Mouse (Mus musculus): ENCODE measurements at regions not wholly inside any gene's neighbourhood (a gene's known extent, or its start where the extent isn't known, plus 50 kb on each side); places are given as distances from the start of the nearest gene placed in this dataset.

- no peak for DNase-seq (ENCODE audit: low spot score in 2 of 2)
These were observed 180.2 kb upstream of the Syt10 start for GRCm38 (mm10) chr15:90021746-90022312.

DNA sequence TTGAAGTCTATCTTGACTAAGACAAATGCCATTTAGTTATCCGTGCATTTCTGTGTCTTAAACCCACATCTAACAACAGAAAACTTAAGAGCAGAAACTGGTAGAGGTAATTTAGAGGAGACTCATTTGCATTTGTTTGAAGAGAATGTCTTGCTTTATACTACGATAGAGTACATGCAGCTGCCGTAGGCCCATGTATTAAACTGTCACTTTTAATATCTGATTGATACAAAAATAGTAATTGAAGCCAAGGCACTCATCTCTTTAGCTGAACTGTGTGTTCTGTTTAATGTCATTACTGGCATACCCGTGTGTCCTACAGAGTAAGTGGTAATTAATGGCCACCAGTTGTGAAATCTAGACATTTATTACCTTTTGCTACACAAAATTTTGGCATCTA lies 181.5 kb upstream of the Syt10 start:
- DNase-seq (ENCODE audit: low spot score in 2 of 2): no peak

- DNase-seq (ENCODE audit: low spot score in 2 of 2): no peak
These were observed 189.8 kb upstream of the Alg10b start for GRCm38 (mm10) chr15:90034356-90034755.

GRCm38 (mm10) chr15:90045683-90046082 lies 178.4 kb upstream of the Alg10b start:
- DNase-seq (ENCODE audit: low spot score in 2 of 2): no peak

DNA sequence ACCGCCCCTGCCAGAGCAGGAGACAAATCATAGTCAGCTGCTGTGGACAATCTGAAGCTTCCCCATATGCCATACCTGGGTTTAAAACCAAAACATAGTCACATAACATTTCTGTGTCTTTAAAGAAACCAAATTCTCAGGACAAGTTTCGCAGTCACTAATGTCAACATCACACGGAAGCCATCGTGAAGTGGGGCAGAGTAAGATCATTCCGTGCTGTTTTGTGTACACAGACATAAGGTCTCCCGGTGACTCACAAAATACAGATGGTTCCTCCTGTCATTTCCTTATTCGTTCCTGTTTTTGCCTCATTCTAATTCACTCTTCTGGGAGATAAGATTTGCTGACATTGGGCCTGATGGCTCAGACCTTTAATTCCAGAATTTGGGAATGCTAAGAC lies 162.1 kb upstream of the Alg10b start:
- no peak for DNase-seq (ENCODE audit: low spot score in 2 of 2)

- DNase-seq (ENCODE audit: low spot score in 2 of 2): no peak
These were observed 158.3 kb upstream of the Alg10b start for GRCm38 (mm10) chr15:90065768-90066167.

GRCm38 (mm10) chr15:90072078-90072477 lies 152.0 kb upstream of the Alg10b start:
- no peak for DNase-seq (ENCODE audit: low spot score in 2 of 2)

GRCm38 (mm10) chr15:90082175-90082951 lies 141.7 kb upstream of the Alg10b start:
- no peak for DNase-seq (ENCODE audit: low spot score in 2 of 2)

DNA sequence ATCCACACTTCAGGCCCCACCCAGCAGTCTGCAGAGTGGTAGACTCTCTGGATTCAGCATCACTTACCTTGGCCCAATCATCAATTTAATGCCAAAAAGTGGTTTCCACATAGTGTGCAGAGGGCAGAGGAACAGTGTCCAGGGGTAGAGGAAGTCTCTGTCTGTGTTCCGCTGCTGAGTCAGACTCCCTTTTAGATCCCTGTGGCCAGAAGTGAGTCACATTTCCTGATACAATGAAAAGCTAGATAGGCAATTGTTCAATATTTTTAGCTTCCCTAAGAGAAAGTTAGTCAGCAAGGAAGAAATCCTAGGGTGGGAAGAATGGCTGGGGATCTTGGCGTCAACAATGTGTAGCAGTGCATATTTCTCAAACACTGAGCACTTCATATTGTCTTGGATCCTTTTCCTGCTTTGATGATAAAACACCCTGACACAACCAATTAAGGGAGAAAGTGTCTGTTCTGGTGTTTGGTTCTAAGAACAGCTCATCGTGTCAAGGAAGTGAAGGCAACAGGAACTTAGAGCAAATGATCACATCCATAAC lies 114.6 kb upstream of the Alg10b start:
- DNase-seq (ENCODE audit: low spot score in 2 of 2): no peak

- no peak for DNase-seq (ENCODE audit: low spot score in 2 of 2)
These were observed 110.5 kb upstream of the Alg10b start for GRCm38 (mm10) chr15:90113611-90114010.

GRCm38 (mm10) chr15:90119747-90120146 lies 104.4 kb upstream of the Alg10b start:
- DNase-seq (ENCODE audit: low spot score in 2 of 2): no peak

DNA sequence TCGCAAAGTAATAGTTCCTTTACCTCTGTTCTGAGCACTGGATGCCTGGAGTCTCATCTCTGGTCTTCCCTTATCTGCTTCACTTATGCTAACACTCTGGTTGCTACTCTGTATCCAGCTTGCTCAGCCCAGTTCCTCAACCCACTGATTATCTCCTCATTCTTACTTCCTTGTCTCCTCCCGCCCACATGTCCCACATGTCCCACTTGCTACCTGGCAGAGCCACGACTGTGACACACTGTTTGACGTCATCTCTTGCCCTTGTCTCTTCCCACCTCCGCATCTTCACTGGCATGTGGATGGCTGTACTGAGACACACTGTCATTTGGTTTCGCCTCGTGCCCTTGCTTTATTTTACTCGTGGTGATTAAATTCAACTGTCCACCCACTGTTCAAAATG lies 100.1 kb upstream of the Alg10b start:
- DNase-seq (ENCODE audit: low spot score in 2 of 2): peak in 1 of 2 experiments; percentile 6

- no peak for DNase-seq (ENCODE audit: low spot score in 2 of 2)
These were observed 99.0 kb upstream of the Alg10b start for GRCm38 (mm10) chr15:90125146-90125545.

DNA sequence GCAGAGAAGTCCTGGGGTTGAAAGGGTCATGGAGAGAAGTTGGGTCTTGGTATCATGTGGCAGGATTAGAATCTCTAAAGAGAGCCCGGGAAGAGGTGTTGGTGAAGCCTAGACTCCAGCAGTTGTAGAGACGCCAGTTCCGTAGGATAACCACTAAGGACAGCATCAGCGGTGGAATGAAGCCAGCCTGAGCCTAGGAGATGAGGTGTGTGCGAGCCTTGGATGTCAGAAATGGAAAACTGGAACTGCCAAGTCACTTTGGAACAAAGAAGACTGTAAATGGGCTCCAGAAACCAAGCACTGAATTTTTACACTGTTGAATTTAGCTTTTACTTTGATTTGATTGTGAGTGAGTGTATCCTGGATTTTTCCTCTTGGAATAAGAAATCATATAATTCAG lies 92.3 kb upstream of the Alg10b start:
- no peak for DNase-seq (ENCODE audit: low spot score in 2 of 2)

DNA sequence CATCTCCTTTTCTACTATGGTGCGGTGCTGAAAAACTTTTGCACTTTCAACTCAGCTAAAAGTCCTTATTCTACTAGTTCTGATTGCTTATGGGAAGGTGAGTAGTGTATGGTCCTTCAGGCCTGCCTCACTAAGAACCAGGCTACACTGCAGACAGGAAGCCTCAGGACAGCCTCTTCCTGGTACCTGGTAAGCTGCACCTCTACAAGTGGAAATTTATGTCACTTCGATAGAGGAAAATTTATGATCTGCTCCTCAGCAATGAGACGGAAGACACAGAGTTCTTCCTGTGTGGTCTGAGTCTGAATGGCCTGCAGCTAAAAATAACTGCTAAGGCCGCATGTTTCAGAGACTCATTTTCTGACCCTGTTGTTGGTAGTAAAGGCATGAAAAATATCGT lies 83.1 kb upstream of the Alg10b start:
- DNase-seq (ENCODE audit: low spot score in 2 of 2): no peak

DNA sequence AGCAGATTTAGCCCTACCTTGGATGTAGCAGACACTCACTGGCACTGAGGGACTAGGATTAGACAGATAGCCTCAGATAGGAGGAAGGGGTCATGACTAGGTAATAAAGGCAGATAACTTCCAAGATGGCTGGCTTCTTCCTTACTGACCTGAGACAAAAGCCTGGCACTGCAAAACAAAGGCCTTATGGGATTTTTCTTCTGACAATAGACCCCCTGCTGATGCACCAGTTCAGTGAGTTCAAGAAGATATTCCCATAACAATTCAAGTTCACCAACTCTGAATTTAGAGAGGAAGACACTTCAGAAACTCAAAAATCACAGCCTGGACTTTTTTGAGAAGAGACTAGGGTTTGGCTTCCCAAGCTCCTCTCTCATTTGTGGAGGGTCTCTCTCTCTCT lies 75.4 kb upstream of the Alg10b start:
- no peak for DNase-seq (ENCODE audit: low spot score in 2 of 2)

DNA sequence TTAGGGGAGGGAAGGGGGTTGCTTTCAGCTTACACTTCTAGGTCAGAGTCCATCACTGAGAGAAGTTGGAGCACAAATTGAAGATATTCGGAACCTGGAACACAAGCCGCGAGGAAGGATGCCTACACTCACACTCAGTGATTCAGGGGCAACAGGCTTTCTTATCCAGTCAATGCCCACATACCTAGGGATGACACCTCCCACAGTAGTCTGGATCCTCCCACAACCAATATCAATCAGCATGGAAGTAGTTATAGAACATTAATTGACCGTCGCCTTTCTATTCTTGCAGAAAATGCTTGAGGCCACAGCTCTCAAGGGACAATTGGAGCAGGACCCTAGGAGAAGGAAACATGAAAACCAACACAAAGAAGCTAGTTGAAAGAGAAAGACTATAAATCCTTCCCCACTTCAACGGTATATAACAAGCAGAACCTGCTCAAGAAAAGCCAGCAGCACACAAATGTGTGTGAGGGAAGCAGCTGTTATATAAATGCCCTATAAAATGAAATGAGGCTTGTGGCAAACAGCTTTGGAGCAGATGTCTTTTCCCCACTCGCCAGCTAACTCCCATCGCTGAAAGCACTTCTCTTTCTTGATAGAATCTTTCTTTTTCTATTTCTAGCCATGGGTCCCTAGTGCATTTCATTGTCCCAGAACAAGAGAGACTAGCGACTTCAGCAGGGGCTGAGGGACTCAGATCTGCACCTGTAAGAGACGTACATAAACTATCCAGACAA lies 70.1 kb upstream of the Alg10b start:
- DNase-seq (ENCODE audit: low spot score in 2 of 2): peak; percentile 9 to 16

All from frontal cortex, postnatal 25 days (tissue).